Mouse (Mus musculus) left cerebral cortex, postnatal 25 days (tissue): ENCODE measurements around the gene Pcgf6. TPM values are rescaled to one million over a fixed set of nuclear protein-coding genes. Genes with fewer than 3 reads are reported as not detected.
A peak's percentile ranks its signal among the peaks of the same experiment; 100 is the strongest.
"Not testable (repeated sequence)": the region's sequence is repeated elsewhere in the genome, so short reads cannot be mapped to it uniquely, and the experiment has no call there.

ENCODE experiments used
- DNase-seq, 2 experiments: peaks; one replicate each; pipeline ENCODE4 v3.0.0; 2022; ENCODE audit warnings: low spot score in 2 of 2, mixed read lengths in 1 of 2
- intact Hi-C: fragments of 180-260 bp; cut with DNase I; formaldehyde crosslinking; loops from one replicate; pipeline ENCODE4 v1.15.1; 2025
- total RNA-seq, 2 experiments: library from RNA; stranded (reverse); gene quantifications; 2 replicates each; pipeline ENCODE4 v1.2.3; 2021

Pcgf6 gene
- total RNA-seq, 2 experiments from 2014 or later, result 16.2 to 17.8 TPM

DNA sequence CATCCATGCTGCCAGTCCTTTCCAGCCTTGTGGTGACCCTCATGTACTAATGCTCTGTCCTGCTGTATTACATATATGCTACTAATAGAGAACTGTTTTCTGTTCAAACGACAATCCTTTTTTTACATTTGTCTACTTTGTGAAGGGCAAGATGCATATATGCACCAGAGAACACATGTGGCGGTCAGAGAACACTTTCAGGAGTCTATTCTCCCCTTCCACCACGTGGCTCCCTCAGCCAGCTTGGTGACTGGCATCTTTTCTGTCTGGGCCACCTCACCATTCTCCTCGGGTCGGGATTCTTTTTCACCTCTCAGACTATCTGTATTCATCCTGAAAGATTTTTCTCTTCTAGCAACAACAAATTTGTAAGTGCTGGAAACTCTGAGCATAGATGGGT is 44.8 kb downstream of the Pcgf6 start:
- DNase-seq, result no peak
- intact Hi-C loops, result no loop called here

DNA sequence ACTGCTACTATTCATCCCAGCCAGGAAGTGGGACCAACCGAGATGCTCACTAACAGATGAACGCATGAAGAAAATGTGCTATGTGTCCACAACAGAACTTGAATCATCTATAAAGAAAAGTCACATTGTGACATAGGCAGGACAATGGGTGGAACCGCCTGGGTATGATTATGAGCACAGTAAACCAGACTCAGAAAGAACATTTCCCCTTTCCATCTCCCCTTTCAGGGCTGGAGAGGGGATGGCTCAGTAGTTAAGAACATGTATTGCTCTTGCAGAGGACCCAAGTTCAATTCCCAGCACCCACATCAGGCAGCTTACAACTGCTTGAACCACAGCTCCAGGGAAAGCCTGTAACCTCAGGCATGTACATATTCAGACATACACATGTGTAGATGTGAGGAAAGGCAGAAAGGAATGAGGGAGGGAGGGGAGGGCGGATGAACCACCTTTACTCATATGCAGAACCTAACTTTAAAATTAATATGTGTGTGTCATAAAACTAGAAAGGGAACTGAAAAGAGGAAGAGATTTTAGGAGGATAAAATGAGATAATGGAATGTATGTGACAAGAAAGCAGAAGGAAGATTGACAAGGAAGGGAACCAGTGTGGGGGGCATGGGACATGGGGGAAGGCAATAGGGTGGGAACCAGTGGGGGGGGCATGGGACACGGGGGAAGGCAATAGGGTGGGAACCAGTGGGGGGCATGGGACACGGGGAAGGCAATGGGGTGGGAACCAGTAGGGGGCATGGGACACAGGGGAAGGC is 46.8 kb downstream of the Pcgf6 start:
- DNase-seq, result no peak
- intact Hi-C loops, result no loop called here

- DNase-seq, intact Hi-C loops: not testable (repeated sequence)
Measured at GRCm38 (mm10) chr19:47000357-47000756, 50.3 kb downstream of the Pcgf6 start.

GRCm38 (mm10) chr19:46999753-47000152 is 51.0 kb downstream of the Pcgf6 start:
- DNase-seq, result no peak
- intact Hi-C loops, result no loop called here

DNA sequence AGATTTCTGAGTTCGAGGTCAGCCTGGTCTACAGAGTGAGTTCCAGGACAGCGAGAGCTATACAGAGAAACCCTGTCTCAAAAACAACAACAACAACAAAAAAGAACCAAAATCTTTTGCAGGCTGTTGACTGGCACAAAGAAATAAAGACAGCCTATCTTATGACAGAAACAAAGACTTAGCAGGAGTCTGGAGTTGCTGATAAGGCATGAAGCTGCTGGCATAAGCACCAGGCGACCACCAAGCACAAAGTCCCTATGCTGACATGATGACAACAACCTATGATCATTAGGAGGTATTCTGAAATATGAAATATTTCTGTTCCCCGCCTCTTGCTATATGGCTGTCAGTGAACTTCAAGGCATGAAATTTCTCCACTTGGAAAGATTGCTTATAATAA is 51.8 kb downstream of the Pcgf6 start:
- intact Hi-C loops, result no loop called here

GRCm38 (mm10) chr19:46998168-46998870 is 52.4 kb downstream of the Pcgf6 start:
- intact Hi-C loops, result no loop called here
- peak in 1 of 2 experiments; percentile 51 for DNase-seq

More for the DNA sequence above, 51.8 kb downstream of the Pcgf6 start:
- DNase-seq, result no peak

GRCm38 (mm10) chr19:46996095-46996494 is 54.6 kb downstream of the Pcgf6 start:
- intact Hi-C loops, result no loop called here
- peak in 1 of 2 experiments; percentile 46 for DNase-seq

DNA sequence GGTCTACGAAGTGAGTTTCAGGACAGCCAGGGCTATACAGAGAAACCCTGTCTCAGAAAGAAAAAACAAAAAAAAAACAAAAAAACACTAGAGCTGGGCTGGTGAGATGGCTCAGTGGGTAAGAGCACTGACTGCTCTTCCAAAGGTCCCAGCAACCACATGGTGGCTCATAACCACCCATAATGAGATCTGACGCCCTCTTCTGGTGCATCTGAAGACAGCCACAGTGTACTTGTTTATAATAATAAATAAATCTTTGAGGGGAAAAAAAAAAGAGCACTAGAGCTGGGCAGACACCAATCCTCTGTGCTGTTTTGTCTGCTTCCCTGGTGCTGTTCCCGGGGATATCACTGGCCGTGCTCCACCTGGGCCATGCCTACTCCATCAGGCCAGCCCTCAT is 58.4 kb downstream of the Pcgf6 start:
- intact Hi-C loops, result loop anchor here (5.0 kb wide), 1 partner anchor 95 kb away; no protein-coding TSS in a partner anchor
- DNase-seq, result not testable (repeated sequence)

- intact Hi-C loops, result loop anchor here (1.0 to 5.0 kb wide), 3 partner anchors 94 to 228 kb away; no protein-coding TSS in a partner anchor
- peak; percentile 75 to 81 for DNase-seq
Measured at GRCm38 (mm10) chr19:46991145-46991544, 59.6 kb downstream of the Pcgf6 start.

GRCm38 (mm10) chr19:46990625-46991024 is 60.1 kb downstream of the Pcgf6 start:
- not testable (repeated sequence) for DNase-seq
- intact Hi-C loops, result loop anchor here (1.0 to 5.0 kb wide), 3 partner anchors 93 to 228 kb away; no protein-coding TSS in a partner anchor

DNA sequence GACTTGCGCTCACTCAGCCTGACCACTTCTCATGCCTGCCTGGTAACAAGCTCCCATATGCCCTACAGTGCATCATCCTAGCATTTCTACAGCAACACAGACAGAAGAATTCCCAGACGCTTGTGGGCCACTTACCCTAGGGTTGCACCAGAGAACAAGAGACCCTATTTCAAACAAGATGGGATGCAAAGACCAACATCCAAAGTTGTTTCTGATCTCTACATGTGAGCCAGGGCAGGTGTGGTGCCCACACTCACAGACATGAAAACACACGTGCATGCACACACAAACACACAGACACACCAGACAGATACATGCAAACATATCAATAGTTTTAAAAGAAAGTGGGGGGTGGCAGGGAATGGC is 60.6 kb downstream of the Pcgf6 start:
- no peak for DNase-seq
- intact Hi-C loops, result loop anchor here (2.0 to 5.0 kb wide), 2 partner anchors 93 to 227 kb away; no protein-coding TSS in a partner anchor

- intact Hi-C loops, result loop anchor here (2.0 to 5.0 kb wide), 2 partner anchors 92 to 227 kb away; no protein-coding TSS in a partner anchor
- DNase-seq, result no peak
Measured at GRCm38 (mm10) chr19:46989479-46990152, 61.1 kb downstream of the Pcgf6 start.

GRCm38 (mm10) chr19:46988231-46989087 is 62.2 kb downstream of the Pcgf6 start:
- intact Hi-C loops, result no loop called here
- no peak for DNase-seq

GRCm38 (mm10) chr19:46987646-46988045 is 63.1 kb downstream of the Pcgf6 start:
- intact Hi-C loops, result no loop called here
- no peak for DNase-seq

DNA sequence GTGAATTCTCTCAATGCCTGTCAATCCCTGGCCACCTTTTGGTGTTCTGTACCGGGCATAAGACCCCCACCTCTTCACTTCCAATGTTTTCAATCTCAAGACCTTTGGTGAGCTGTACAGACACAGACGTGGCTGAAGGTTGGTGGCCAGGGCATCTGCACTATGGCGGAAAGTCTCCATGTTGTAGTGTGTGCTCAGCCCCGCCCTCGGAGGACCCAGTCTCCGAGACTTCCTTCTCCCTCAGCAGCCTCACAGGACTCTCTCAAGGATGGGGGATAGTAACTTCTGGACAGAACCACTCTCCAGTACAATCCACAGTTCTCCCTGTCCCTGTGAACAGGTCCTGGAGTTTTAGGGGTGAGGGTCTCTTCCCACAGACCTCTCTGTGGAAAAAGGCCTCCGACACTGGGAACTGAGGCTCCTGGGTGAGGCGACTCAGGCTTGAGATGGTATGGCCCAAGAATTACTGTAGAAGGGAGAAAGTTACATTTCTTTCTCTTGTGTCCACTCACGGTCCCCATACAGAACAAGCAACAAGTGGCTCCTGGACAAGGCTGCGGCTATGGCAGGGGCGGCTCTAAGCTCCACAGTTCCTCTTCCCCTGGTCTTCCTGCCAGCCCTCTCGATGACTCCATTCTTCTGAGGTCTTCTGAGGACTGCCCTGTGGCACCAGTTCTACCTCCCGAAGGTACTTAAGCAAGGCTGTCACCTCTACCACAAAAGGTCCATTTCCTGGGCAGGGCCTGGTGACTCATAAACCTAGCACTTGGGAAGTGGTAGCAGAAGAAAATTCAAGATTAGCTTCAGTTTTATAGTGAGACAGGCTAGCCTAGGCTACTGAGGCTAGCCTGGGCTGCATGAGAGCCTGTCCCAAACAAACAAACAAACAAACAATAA is 65.7 kb downstream of the Pcgf6 start:
- intact Hi-C loops, result no loop called here
- no peak for DNase-seq

- intact Hi-C loops, result no loop called here
- no peak for DNase-seq
Measured at GRCm38 (mm10) chr19:46983966-46984380, 66.7 kb downstream of the Pcgf6 start.
